Mouse (Mus musculus): ENCODE data around the gene Ttc34. TPM values are rescaled to one million over a fixed set of nuclear protein-coding genes. Genes with fewer than 3 reads are reported as not detected.

The Ttc34 gene
- polyA plus RNA-seq, 1 experiment from 2014 or later: 2.1 TPM

GRCm38 (mm10) chr4:154915286-154915685, 78.0 kb downstream of the Ttc34 start:
- no peaks in the 10 kb centered on the region for H3K27me3 ChIP-seq (replicated peaks; ENCODE audit: control insufficient read depth, insufficient read depth, low read length)
- no peak overlapping the region for H3K27ac ChIP-seq (ENCODE audit: low read length)
- no peaks in the 10 kb centered on the region for H3K36me3 ChIP-seq (ENCODE audit: control insufficient read depth, insufficient read depth)
- ATAC-seq: no peak
- H3K9ac ChIP-seq (replicated peaks; ENCODE audit: low read depth, low read length): no peak overlapping the region
- H3K9me3 ChIP-seq (ENCODE audit: control insufficient read depth, low read length): no peaks in the 10 kb centered on the region
- no peaks in the 10 kb centered on the region for H3K4me1 ChIP-seq (replicated peaks; ENCODE audit: control insufficient read depth, insufficient read depth, low read length)
- H3K4me2 ChIP-seq (ENCODE audit: low read length): no peak overlapping the region
- H3K4me3 ChIP-seq (replicated peaks; ENCODE audit: low read length): no peak overlapping the region
- 90% methylated on average over 10 of the region's 10 CpGs for WGBS

DNA sequence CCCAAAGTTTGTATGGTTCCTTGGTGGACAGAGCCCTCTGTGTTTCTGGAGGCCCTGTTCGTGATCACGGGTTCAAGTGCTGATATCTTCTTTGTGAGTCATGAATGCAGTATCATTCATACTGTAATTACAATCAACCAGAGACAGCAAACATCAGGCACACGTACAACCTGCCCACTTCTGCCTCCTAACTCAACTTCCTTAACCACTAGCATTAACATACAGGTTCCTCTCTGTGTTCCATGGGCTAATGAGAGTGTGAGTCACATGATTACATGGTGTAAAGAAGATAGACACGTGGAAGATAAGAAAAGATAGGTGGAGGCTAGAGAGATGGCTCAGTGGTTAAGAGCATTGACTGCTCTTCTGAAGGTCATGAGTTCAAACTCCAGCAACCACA, 79.4 kb downstream of the Ttc34 start:
- 81% methylated on average over 4 of the region's 4 CpGs for WGBS
- no peak for ATAC-seq
- H3K27ac ChIP-seq (ENCODE audit: low read length): no peak overlapping the region
- no peaks in the 10 kb centered on the region for H3K36me3 ChIP-seq (ENCODE audit: control insufficient read depth, insufficient read depth)
- no peaks in the 10 kb centered on the region for H3K9me3 ChIP-seq (ENCODE audit: control insufficient read depth, low read length)
- H3K9ac ChIP-seq (replicated peaks; ENCODE audit: low read depth, low read length): no peak overlapping the region
- H3K4me1 ChIP-seq (replicated peaks; ENCODE audit: control insufficient read depth, insufficient read depth, low read length): no peaks in the 10 kb centered on the region
- no peak overlapping the region for H3K4me3 ChIP-seq (replicated peaks; ENCODE audit: low read length)
- no peak overlapping the region for H3K4me2 ChIP-seq (ENCODE audit: low read length)
- no peaks in the 10 kb centered on the region for H3K27me3 ChIP-seq (replicated peaks; ENCODE audit: control insufficient read depth, insufficient read depth, low read length)

Other genes with a start within 250 kb of the Ttc34 start
- gene Prdm16, start 200.6 kb upstream of the Ttc34 start, polyA plus RNA-seq (2015; fragmentation: Nextera tagmentation; extraction: Ambion mirVana): 29.8 and 35.0 TPM in 2 replicates
- not detected in 2 replicates for gene Actrt2, start 169.6 kb upstream of the Ttc34 start, polyA plus RNA-seq (2015; fragmentation: Nextera tagmentation; extraction: Ambion mirVana)
- gene Mmel1, start 32.1 kb downstream of the Ttc34 start, polyA plus RNA-seq (2015; fragmentation: Nextera tagmentation; extraction: Ambion mirVana): 0.11 and 0.21 TPM in 2 replicates
- gene Fam213b, start 61.7 kb downstream of the Ttc34 start, polyA plus RNA-seq (2015; fragmentation: Nextera tagmentation; extraction: Ambion mirVana): 32.4 and 42.0 TPM in 2 replicates
- gene Tnfrsf14, start 91.1 kb downstream of the Ttc34 start, polyA plus RNA-seq (2015; fragmentation: Nextera tagmentation; extraction: Ambion mirVana): 0.27 TPM in 1 of 2 replicates, not detected in the other
- gene Hes5, start 123.5 kb downstream of the Ttc34 start, polyA plus RNA-seq (2015; fragmentation: Nextera tagmentation; extraction: Ambion mirVana): 91.4 and 100 TPM in 2 replicates
- 47.1 and 47.3 TPM in 2 replicates for gene Pank4, start 126.7 kb downstream of the Ttc34 start, polyA plus RNA-seq (2015; fragmentation: Nextera tagmentation; extraction: Ambion mirVana)
- gene Plch2, start 219.3 kb downstream of the Ttc34 start, polyA plus RNA-seq (2015; fragmentation: Nextera tagmentation; extraction: Ambion mirVana): 11.3 and 14.1 TPM in 2 replicates
- 19.5 and 22.1 TPM in 2 replicates for gene Pex10, start 229.6 kb downstream of the Ttc34 start, polyA plus RNA-seq (2015; fragmentation: Nextera tagmentation; extraction: Ambion mirVana)
- gene Rer1, start 248.9 kb downstream of the Ttc34 start, polyA plus RNA-seq (2015; fragmentation: Nextera tagmentation; extraction: Ambion mirVana): 125 and 133 TPM in 2 replicates
- gene Morn1, start 249.1 kb downstream of the Ttc34 start, polyA plus RNA-seq (2015; fragmentation: Nextera tagmentation; extraction: Ambion mirVana): 6.0 and 10.7 TPM in 2 replicates

All from forebrain, embryonic 16.5 days (tissue).